Mouse (Mus musculus) forebrain, embryonic 15.5 days (tissue): Measurements from ENCODE around the gene Creb5. TPM values are rescaled to one million over a fixed set of nuclear protein-coding genes. Genes with fewer than 3 reads are reported as not detected.

Experiments
- ATAC-seq: fragments of 200-750 bp; cut with Nextera tagmentation; replicated peaks from 2 replicates; pipeline ENCODE4 v1.8.0; 2017; ENCODE audit warnings: mild to moderate bottlenecking, moderate TSS enrichment, moderate library complexity
- H3K27ac ChIP-seq: fragments of 300-500 bp; sonication (generic); replicated peaks from 2 replicates; pipeline ENCODE4 v1.5.1; 2015; ENCODE audit warnings: mild to moderate bottlenecking, inconsistent platforms
- H3K27me3 ChIP-seq: fragments of 300-500 bp; sonication (generic); 2 replicates; pipeline ENCODE4 v1.6.1; 2015; ENCODE audit warnings: inconsistent platforms
- H3K36me3 ChIP-seq: fragments of 300-500 bp; sonication (generic); 2 replicates; pipeline ENCODE4 v1.6.1; 2015; ENCODE audit warnings: mild to moderate bottlenecking, inconsistent platforms
- H3K4me1 ChIP-seq: fragments of 300-500 bp; sonication (generic); 2 replicates; pipeline ENCODE4 v1.6.1; 2015; ENCODE audit warnings: inconsistent platforms
- H3K4me2 ChIP-seq: fragments of 300-500 bp; sonication (generic); replicated peaks from 2 replicates; pipeline ENCODE4 v1.6.1; 2015; ENCODE audit warnings: mild to moderate bottlenecking, inconsistent platforms
- H3K4me3 ChIP-seq: fragments of 300-500 bp; sonication (generic); 2 replicates; pipeline ENCODE4 v1.5.1; 2015; ENCODE audit warnings: mild to moderate bottlenecking, inconsistent platforms
- H3K9ac ChIP-seq: fragments of 300-500 bp; sonication (generic); replicated peaks from 2 replicates; pipeline ENCODE4 v1.6.1; 2015; ENCODE audit warnings: mild to moderate bottlenecking, inconsistent platforms
- H3K9me3 ChIP-seq: fragments of 300-500 bp; sonication (generic); 2 replicates; pipeline ENCODE4 v1.6.1; 2016; ENCODE audit warnings: inconsistent platforms
- WGBS: fragments of 180-500 bp; shearing (Covaris S2); methylation state at CpG from one replicate; pipeline ENCODE4 v1.1.7; 2015; ENCODE audit warnings: mixed read lengths; 5-methylcytosine and 5-hydroxymethylcytosine counted together
- polyA plus RNA-seq: library from polyadenylated mRNA; unstranded; fragments of >200 nt; fragmentation: Nextera tagmentation; extraction: Ambion mirVana; gene quantifications from 2 replicates; pipeline ENCODE4 v1.2.1, GENCODE M21; 2015

Gene Creb5
- polyA plus RNA-seq, 1 experiment from 2014 or later: 14.5 TPM

- Histone ChIP-seq H3K27me3 (no peaks in the 10 kb centered on the region), H3K9me3 (no peaks in the 10 kb centered on the region), H3K4me1 (peaks cover 14% of the 10 kb centered on the region), H3K4me2 (no peak overlapping the region), H3K27ac (no peak overlapping the region), H3K9ac (no peak overlapping the region), H3K4me3 (no peak overlapping the region), H3K36me3 (no peaks in the 10 kb centered on the region)
- no peak for ATAC-seq
- WGBS: 89% methylated on average over 2 of the region's 2 CpGs
These were observed 182.6 kb downstream of the Creb5 start for GRCm38 (mm10) chr6:53469703-53470102.

DNA sequence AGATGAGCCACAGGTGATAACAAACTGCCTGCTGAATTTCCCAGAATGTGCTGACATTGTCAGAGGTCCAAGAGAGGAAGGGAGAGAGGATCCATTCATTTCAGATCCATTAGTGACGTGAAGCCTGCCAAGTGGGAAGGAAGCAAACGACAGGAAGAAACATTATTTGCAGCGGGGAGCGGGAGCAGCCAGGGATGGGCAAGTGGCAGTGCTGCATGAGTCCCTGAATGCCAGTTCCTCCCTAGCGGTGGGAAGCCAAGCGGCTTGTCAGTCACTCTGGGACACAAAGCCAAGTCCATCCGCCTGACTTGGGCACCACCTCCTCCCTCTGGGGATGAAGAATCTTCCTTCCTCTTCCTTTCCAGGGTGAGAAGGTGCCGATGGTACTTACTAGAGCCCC lies 183.5 kb downstream of the Creb5 start:
- no peaks in the 10 kb centered on the region for H3K27me3 ChIP-seq
- ATAC-seq: no peak
- H3K9me3 ChIP-seq: no peaks in the 10 kb centered on the region
- H3K36me3 ChIP-seq: no peaks in the 10 kb centered on the region
- no peak overlapping the region for H3K4me2 ChIP-seq
- H3K27ac ChIP-seq: no peak overlapping the region
- H3K4me3 ChIP-seq: no peak overlapping the region
- H3K9ac ChIP-seq: no peak overlapping the region
- 49% methylated on average over 8 of the region's 8 CpGs for whole genome bisulfite sequencing
- H3K4me1 ChIP-seq: peaks cover 14% of the 10 kb centered on the region

GRCm38 (mm10) chr6:53470999-53471591 lies 184.0 kb downstream of the Creb5 start:
- 75% methylated on average over 9 of the region's 9 CpGs for WGBS
- peaks cover 14% of the 10 kb centered on the region for H3K4me1 ChIP-seq

GRCm38 (mm10) chr6:53472751-53473150 lies 185.7 kb downstream of the Creb5 start:
- Histone ChIP-seq H3K4me1 (peaks cover 14% of the 10 kb centered on the region), H3K36me3 (no peaks in the 10 kb centered on the region), H3K4me3 (no peak overlapping the region), H3K27ac (no peak overlapping the region), H3K9me3 (no peaks in the 10 kb centered on the region), H3K9ac (no peak overlapping the region), H3K27me3 (no peaks in the 10 kb centered on the region), H3K4me2 (no peak overlapping the region)
- no peak for ATAC-seq
- WGBS: 88% methylated on average over 7 of the region's 7 CpGs

More at GRCm38 (mm10) chr6:53470999-53471591, 184.0 kb downstream of the Creb5 start:
- no peak overlapping the region for H3K4me2 ChIP-seq
- no peaks in the 10 kb centered on the region for H3K36me3 ChIP-seq
- no peak overlapping the region for H3K27ac ChIP-seq
- no peak overlapping the region for H3K4me3 ChIP-seq
- H3K27me3 ChIP-seq: no peaks in the 10 kb centered on the region
- ATAC-seq: no peak
- H3K9me3 ChIP-seq: no peaks in the 10 kb centered on the region
- no peak overlapping the region for H3K9ac ChIP-seq

GRCm38 (mm10) chr6:53477501-53477900 lies 190.4 kb downstream of the Creb5 start:
- H3K4me1 ChIP-seq: no peaks in the 10 kb centered on the region
- no peak overlapping the region for H3K27ac ChIP-seq
- no peak overlapping the region for H3K4me3 ChIP-seq
- WGBS: 93% methylated on average over 5 of the region's 5 CpGs
- no peaks in the 10 kb centered on the region for H3K9me3 ChIP-seq
- no peaks in the 10 kb centered on the region for H3K27me3 ChIP-seq
- no peak for ATAC-seq
- no peak overlapping the region for H3K9ac ChIP-seq
- H3K36me3 ChIP-seq: no peaks in the 10 kb centered on the region
- H3K4me2 ChIP-seq: no peak overlapping the region

GRCm38 (mm10) chr6:53490917-53491316 lies 203.8 kb downstream of the Creb5 start:
- H3K9ac ChIP-seq: no peak overlapping the region
- no peaks in the 10 kb centered on the region for H3K36me3 ChIP-seq
- H3K4me2 ChIP-seq: no peak overlapping the region
- H3K27ac ChIP-seq: no peak overlapping the region
- H3K4me1 ChIP-seq: peaks cover 3% of the 10 kb centered on the region; the same call in 1 of the 2 replicates
- WGBS: 94% methylated on average over 6 of the region's 6 CpGs
- H3K27me3 ChIP-seq: no peaks in the 10 kb centered on the region
- H3K4me3 ChIP-seq: no peak overlapping the region
- no peak for ATAC-seq
- no peaks in the 10 kb centered on the region for H3K9me3 ChIP-seq

DNA sequence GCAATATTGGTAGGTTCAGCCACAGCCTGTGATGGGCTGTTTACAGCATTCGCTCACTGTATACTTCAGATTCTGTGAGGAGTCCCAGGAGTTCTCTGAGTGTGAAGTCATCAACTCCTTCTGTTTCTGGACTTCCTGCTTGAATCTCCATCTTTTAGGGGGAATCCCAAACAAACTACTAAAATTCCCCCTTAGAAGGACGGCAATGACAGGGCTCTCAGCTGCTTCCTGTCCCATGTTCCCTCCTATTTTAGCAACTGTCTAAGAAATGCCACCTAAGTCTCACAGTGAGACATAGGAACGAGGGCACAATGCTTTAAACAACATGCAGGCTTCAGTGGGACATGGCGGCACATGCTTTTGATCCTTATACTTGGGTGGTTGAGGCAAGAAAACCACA lies 204.3 kb downstream of the Creb5 start:
- Histone ChIP-seq H3K4me2 (no peak overlapping the region), H3K27me3 (no peaks in the 10 kb centered on the region), H3K9ac (no peak overlapping the region), H3K27ac (no peak overlapping the region), H3K36me3 (no peaks in the 10 kb centered on the region), H3K9me3 (no peaks in the 10 kb centered on the region), H3K4me3 (no peak overlapping the region), H3K4me1 (peaks cover 4% of the 10 kb centered on the region; the same call in 1 of the 2 replicates)
- 90% methylated on average over 4 of the region's 4 CpGs for WGBS
- ATAC-seq: no peak

DNA sequence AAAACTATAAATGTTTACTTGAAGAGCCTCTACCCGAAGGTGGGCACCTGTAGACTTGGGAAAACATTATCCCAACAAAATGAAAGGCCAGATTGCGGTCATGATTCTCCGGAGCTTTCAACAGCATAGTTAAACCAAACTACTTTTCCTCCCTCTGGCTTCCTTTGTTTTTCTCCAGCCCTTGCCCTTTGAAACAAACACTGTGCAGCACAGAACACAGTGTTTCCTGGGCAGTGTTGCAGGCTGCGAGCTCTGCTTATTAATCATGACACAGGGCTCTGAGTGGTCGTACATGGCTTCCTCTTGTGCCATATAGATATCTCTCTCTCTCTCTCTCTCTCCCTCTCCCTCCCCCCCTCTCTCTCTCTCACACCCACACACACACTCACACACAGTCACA lies 206.8 kb downstream of the Creb5 start:
- H3K9ac ChIP-seq: no peak overlapping the region
- H3K27ac ChIP-seq: no peak overlapping the region
- H3K4me1 ChIP-seq: peaks cover 8% of the 10 kb centered on the region; the same call in 1 of the 2 replicates
- H3K27me3 ChIP-seq: no peaks in the 10 kb centered on the region
- no peaks in the 10 kb centered on the region for H3K9me3 ChIP-seq
- no peak for ATAC-seq
- H3K4me2 ChIP-seq: no peak overlapping the region
- H3K4me3 ChIP-seq: no peak overlapping the region
- no peaks in the 10 kb centered on the region for H3K36me3 ChIP-seq
- WGBS: 71% methylated on average over 5 of the region's 5 CpGs

GRCm38 (mm10) chr6:53495667-53496066 lies 208.6 kb downstream of the Creb5 start:
- H3K4me1 ChIP-seq: peaks cover 8% of the 10 kb centered on the region; the same call in 1 of the 2 replicates
- 89% methylated on average over 5 of the region's 5 CpGs for WGBS
- H3K27me3 ChIP-seq: no peaks in the 10 kb centered on the region
- H3K4me2 ChIP-seq: no peak overlapping the region
- H3K4me3 ChIP-seq: no peak overlapping the region
- no peak overlapping the region for H3K27ac ChIP-seq
- no peak overlapping the region for H3K9ac ChIP-seq
- no peaks in the 10 kb centered on the region for H3K9me3 ChIP-seq
- ATAC-seq: no peak
- H3K36me3 ChIP-seq: no peaks in the 10 kb centered on the region

- Histone ChIP-seq H3K9me3 (no peaks in the 10 kb centered on the region), H3K9ac (no peak overlapping the region), H3K36me3 (no peaks in the 10 kb centered on the region), H3K4me2 (no peak overlapping the region), H3K4me1 (peaks cover 8% of the 10 kb centered on the region; the same call in 1 of the 2 replicates), H3K27me3 (no peaks in the 10 kb centered on the region), H3K4me3 (no peak overlapping the region), H3K27ac (no peak overlapping the region)
- no peak for ATAC-seq
- 65% methylated on average over 4 of the region's 4 CpGs for WGBS
These were observed 209.3 kb downstream of the Creb5 start for GRCm38 (mm10) chr6:53496325-53496753.

- Histone ChIP-seq H3K4me1 (peaks cover 8% of the 10 kb centered on the region; the same call in 1 of the 2 replicates), H3K4me2 (no peak overlapping the region), H3K9ac (no peak overlapping the region), H3K27me3 (no peaks in the 10 kb centered on the region), H3K27ac (no peak overlapping the region), H3K36me3 (no peaks in the 10 kb centered on the region), H3K9me3 (no peaks in the 10 kb centered on the region), H3K4me3 (no peak overlapping the region)
- ATAC-seq: no peak
- 84% methylated on average over 10 of the region's 10 CpGs for WGBS
These were observed 210.9 kb downstream of the Creb5 start for GRCm38 (mm10) chr6:53497904-53498536.

- H3K9me3 ChIP-seq: no peaks in the 10 kb centered on the region
- H3K27ac ChIP-seq: no peak overlapping the region
- H3K9ac ChIP-seq: no peak overlapping the region
- ATAC-seq: no peak
- H3K4me2 ChIP-seq: no peak overlapping the region
- H3K36me3 ChIP-seq: no peaks in the 10 kb centered on the region
- WGBS: 84% methylated on average over 8 of the region's 8 CpGs
- no peaks in the 10 kb centered on the region for H3K27me3 ChIP-seq
- H3K4me1 ChIP-seq: peaks cover 8% of the 10 kb centered on the region; the same call in 1 of the 2 replicates
- no peak overlapping the region for H3K4me3 ChIP-seq
These were observed 212.7 kb downstream of the Creb5 start for GRCm38 (mm10) chr6:53499621-53500295.
